ENCODE assay signal across 8 mouse cellular contexts in genomic region chr5:66675983-66676382, GRCm38 (mm10). TPM values are rescaled to one million over a fixed set of nuclear protein-coding genes. Genes with fewer than 3 reads are reported as not detected.
DNase-seq lines count a peak whose midpoint lies in the region; ATAC-seq and TF ChIP-seq lines count a peak whose summit lies in the region.

Gene Uchl1, plus strand, starts transcription at chr5:66676091.

- intact Hi-C loops in left cerebral cortex, postnatal 14 days (cut with DNase I) = loop anchor here (5.0 kb wide), 2 partner anchors 54 to 289 kb away; no protein-coding TSS in a partner anchor

- TF ChIP-seq CTCF in intestine, postnatal 0 days (IDR thresholded peaks at IDR 0.05; ENCODE audit: low read depth) = no peak
- TF ChIP-seq CTCF in small intestine, adult 2 months (IDR thresholded peaks at IDR 0.05; ENCODE audit: extremely low read depth, insufficient read length, insufficient replicate concordance, low read depth, low read length) = no peak

- no peaks in the 10 kb centered on the region for H3K36me3 ChIP-seq in intestine, postnatal 0 days (ENCODE audit: control insufficient read depth, insufficient read depth)
- H3K36me3 ChIP-seq in midbrain, embryonic 11.5 days (ENCODE audit: control insufficient read depth, insufficient read depth, low read length) = no peaks in the 10 kb centered on the region; the same call in 1 of the 2 replicates
- H3K36me3 ChIP-seq in small intestine, adult 2 months (ENCODE audit: control insufficient read depth, insufficient read depth, low read length) = no peaks in the 10 kb centered on the region

- peak; percentile 52 for DNase-seq in adrenal gland, adult 8-10 months
- DNase-seq in embryo, embryonic 10 days (ENCODE audit: low spot score) = peak; percentile 94
- peak; percentile 38 to 53 for DNase-seq in gastrocnemius, postnatal 4 days (ENCODE audit: low spot score in 2 of 2)
- DNase-seq in left cerebral cortex, postnatal 14 days (ENCODE audit: low spot score in 2 of 2) = peak; percentile 95 to 97
- DNase-seq in midbrain, embryonic 11.5 days (ENCODE audit: low spot score, missing footprints) = peak; percentile 99

- no peak within 1 kb of the TSS for H3K27ac ChIP-seq in intestine, postnatal 0 days (ENCODE audit: low read depth, low read length)
- peak within 1 kb of the TSS; percentile 59; the same call in 1 of the 2 replicates for H3K27ac ChIP-seq in midbrain, embryonic 11.5 days (ENCODE audit: low read depth, low read length)
- H3K27ac ChIP-seq in small intestine, adult 2 months (ENCODE audit: insufficient read depth, low read depth, low read length) = no peak within 1 kb of the TSS

- peak; percentile 19; the same call in 1 of the 2 replicates for ATAC-seq in intestine, postnatal 0 days
- peak; percentile 93 for ATAC-seq in midbrain, embryonic 11.5 days (ENCODE audit: low FRiP score)
- no peak for ATAC-seq in CD4-positive, CD25-positive, alpha-beta regulatory T cell, adult 4 months

- no peaks in the 10 kb centered on the region for H3K9me3 ChIP-seq in intestine, postnatal 0 days (ENCODE audit: control insufficient read depth)
- no peaks in the 10 kb centered on the region for H3K9me3 ChIP-seq in midbrain, embryonic 11.5 days (ENCODE audit: control insufficient read depth, low read length)

- peak within 1 kb of the TSS; percentile 68 for H3K4me2 ChIP-seq in intestine, postnatal 0 days (replicated peaks; ENCODE audit: low read depth)
- H3K4me2 ChIP-seq in midbrain, embryonic 11.5 days = peak within 1 kb of the TSS; percentile 95

- under 1% methylated on average over 20 of the region's 20 CpGs for WGBS in intestine, postnatal 0 days
- WGBS in midbrain, embryonic 11.5 days = 0% methylated on average over 20 of the region's 20 CpGs
- WGBS in small intestine, adult 2 months = 1% methylated on average over 20 of the region's 20 CpGs

- peaks cover 41% of the 10 kb centered on the region for H3K27me3 ChIP-seq in intestine, postnatal 0 days (replicated peaks; ENCODE audit: control insufficient read depth, insufficient read depth, low read length)
- 0 out of 2 replicates have a peak, but pooled peaks cover 2% of the 10 kb centered on the region for H3K27me3 ChIP-seq in midbrain, embryonic 11.5 days (ENCODE audit: control insufficient read depth, insufficient read depth, low read length)
- peaks cover 23% of the 10 kb centered on the region for H3K27me3 ChIP-seq in small intestine, adult 2 months (ENCODE audit: control insufficient read depth, insufficient read depth, low read length)

- peak within 1 kb of the TSS; percentile 43 for H3K4me3 ChIP-seq in intestine, postnatal 0 days (ENCODE audit: low read depth, low read length)
- peak within 1 kb of the TSS; percentile 70 for H3K4me3 ChIP-seq in midbrain, embryonic 11.5 days (ENCODE audit: low read depth, low read length)
- H3K4me3 ChIP-seq in small intestine, adult 2 months (ENCODE audit: low read depth, low read length) = peak within 1 kb of the TSS; percentile 55

- H3K9ac ChIP-seq in intestine, postnatal 0 days (ENCODE audit: low read depth, low read length) = 0 out of 2 replicates have a peak within 1 kb of the TSS, but pooled peaks have one; percentile 17
- H3K9ac ChIP-seq in midbrain, embryonic 11.5 days (ENCODE audit: low read length) = peak within 1 kb of the TSS; percentile 80

- TF ChIP-seq POLR2A in small intestine, adult 2 months (IDR thresholded peaks at IDR 0.05; ENCODE audit: low read depth, low read length) = no peak

- H3K4me1 ChIP-seq in intestine, postnatal 0 days (replicated peaks; ENCODE audit: control insufficient read depth, insufficient read depth, low read length) = no peaks in the 10 kb centered on the region
- H3K4me1 ChIP-seq in midbrain, embryonic 11.5 days (ENCODE audit: control insufficient read depth, insufficient read depth, low read length) = peaks cover 24% of the 10 kb centered on the region
- H3K4me1 ChIP-seq in small intestine, adult 2 months (ENCODE audit: control insufficient read depth, insufficient read depth, insufficient read length, low read length) = peaks cover 6% of the 10 kb centered on the region

RNA-seq across cellular contexts. Expression of gene Uchl1, which starts in this region (rescaled TPM):
- 100 to 1,000 TPM in 2 of 4 experiments, 10 to 100 TPM in 2; 74.1 to 210 (median 151) TPM for total RNA-seq in adrenal gland, adult 8-10 months (2022)
- total RNA-seq in gastrocnemius, postnatal 4 days (2021) = 10 to 100 TPM; 30.9 to 33.2 TPM
- polyA plus RNA-seq in intestine, postnatal 0 days (2015; fragmentation: Nextera tagmentation; extraction: Ambion mirVana) = 70.3 and 73.4 TPM in 2 replicates
- 1,000 to 10,000 TPM; 1,030 to 1,070 TPM for total RNA-seq in left cerebral cortex, postnatal 14 days (2021)
- polyA plus RNA-seq in midbrain, embryonic 11.5 days (2014; fragmentation: Nextera tagmentation; extraction: Ambion mirVana) = 473 and 474 TPM in 2 replicates
- 10.0 and 12.8 TPM in 2 replicates for polyA plus RNA-seq in small intestine, adult 2 months (2012; rRNA removed)
- not detected for polyA plus RNA-seq in CD4-positive, CD25-positive, alpha-beta regulatory T cell, adult 4 months (2017; shearing (Covaris generic))

Comparison
In these comparisons a context has a peak if more than half of its experiments do, and no peak if none do; other contexts are left out.
1. RNA of gene Uchl1 (total RNA-seq): 1,030 to 1,070 TPM in left cerebral cortex, postnatal 14 days; 74.1 to 210 TPM in adrenal gland, adult 8-10 months and 30.9 to 33.2 TPM in gastrocnemius, postnatal 4 days; every median in the first group is over 4 times any median in the second.
2. DNase-seq: peak in every context shown above with its lines; median percentile 99 in midbrain, embryonic 11.5 days; 96 in left cerebral cortex, postnatal 14 days; 94 in embryo, embryonic 10 days; 52 in adrenal gland, adult 8-10 months; 46 in gastrocnemius, postnatal 4 days.
3. Peak in every context shown above with its lines, with median percentiles within 50 percentile points of each other: H3K4me3 ChIP-seq.